Mouse (Mus musculus) left cerebral cortex, postnatal 25 days (tissue): ENCODE data around the gene Uchl3. TPM values are rescaled to one million over a fixed set of nuclear protein-coding genes. Genes with fewer than 3 reads are reported as not detected.
A peak's percentile ranks its signal among the peaks of the same experiment; 100 is the strongest.

ENCODE experiments used
- DNase-seq, 2 experiments: peaks; one replicate each; pipeline ENCODE4 v3.0.0; 2022; ENCODE audit warnings: low spot score in 2 of 2, mixed read lengths in 1 of 2
- intact Hi-C: fragments of 180-260 bp; cut with DNase I; formaldehyde crosslinking; loops from one replicate; pipeline ENCODE4 v1.15.1; 2025
- total RNA-seq, 2 experiments: library from RNA; stranded (reverse); gene quantifications; 2 replicates each; pipeline ENCODE4 v1.2.3; 2021

Gene Uchl3
- 10 to 100 TPM; 44.6 to 49.1 TPM for total RNA-seq

DNA sequence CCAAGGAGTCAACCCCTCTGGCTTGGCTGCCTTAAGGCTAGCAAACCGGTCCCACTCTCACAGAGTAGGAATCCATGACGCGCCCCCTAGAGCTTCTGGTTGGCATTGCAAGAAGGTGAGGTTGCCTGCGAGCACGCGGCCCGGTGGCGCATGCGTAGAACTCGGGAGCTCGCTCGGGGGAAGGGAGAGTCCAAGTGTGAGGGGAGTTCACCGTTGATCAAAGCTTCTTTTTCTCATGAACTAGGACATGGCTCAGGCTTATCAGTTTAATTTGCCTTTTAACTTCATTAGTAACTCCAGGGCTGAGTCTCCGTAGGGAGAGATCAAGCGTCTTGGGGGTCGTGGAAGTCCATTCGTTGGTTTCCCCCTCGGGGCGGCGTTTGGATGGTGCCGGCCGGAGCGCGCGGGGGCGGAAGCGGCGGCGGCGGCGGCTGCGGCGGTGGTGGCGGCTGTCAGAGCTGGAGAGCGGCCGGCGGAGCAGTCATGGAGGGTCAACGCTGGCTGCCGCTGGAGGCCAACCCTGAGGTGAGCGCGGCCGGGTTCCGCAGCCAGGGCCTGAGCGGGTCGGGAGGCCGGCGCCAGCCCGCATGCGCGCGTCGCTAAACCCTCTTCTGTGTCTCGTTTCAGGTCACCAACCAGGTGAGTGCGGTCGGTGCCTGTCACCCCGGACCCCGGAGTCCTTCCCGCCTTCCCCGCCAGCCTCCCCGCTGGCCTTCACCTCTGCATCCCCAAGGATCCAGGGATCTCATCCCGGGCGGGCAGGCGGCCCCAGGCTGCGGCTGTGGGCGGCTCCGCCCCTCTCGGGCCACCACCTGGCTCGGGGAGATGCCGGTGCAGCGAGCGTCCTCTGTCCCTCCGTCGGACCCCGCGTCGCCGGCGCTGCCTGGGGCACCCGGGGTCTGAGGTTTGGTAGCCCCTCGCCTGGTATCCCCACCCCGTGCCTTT, at the start of gene Uchl3:
TSS of gene Uchl3 (plus strand) at position 387 of the 945 bp plus-strand sequence.
- DNase-seq, result peak; percentile 97
- intact Hi-C loops, result loop anchor here (5.0 kb wide), 1 partner anchor 137 kb away; no protein-coding TSS in a partner anchor

DNA sequence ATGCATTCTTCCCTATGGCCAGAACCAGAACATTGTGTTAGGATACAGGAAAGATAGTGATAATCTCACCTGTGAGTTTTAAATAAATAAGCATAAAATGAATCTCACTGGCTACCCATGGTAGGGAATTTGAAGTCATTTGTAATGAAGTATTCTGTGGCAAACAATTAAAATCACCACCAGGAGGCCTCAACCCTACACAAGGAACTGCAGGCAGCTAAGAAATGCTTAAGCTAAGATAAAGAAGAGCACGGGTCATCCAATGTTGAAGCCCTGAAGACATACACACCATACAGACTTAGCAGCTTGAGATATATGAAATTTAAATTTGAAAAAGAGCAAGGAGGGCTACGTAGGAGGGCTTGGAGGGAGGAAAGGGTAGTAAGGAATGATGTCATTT, 47.9 kb upstream of the Uchl3 start:
- intact Hi-C loops, result no loop called here
- no peak for DNase-seq

DNA sequence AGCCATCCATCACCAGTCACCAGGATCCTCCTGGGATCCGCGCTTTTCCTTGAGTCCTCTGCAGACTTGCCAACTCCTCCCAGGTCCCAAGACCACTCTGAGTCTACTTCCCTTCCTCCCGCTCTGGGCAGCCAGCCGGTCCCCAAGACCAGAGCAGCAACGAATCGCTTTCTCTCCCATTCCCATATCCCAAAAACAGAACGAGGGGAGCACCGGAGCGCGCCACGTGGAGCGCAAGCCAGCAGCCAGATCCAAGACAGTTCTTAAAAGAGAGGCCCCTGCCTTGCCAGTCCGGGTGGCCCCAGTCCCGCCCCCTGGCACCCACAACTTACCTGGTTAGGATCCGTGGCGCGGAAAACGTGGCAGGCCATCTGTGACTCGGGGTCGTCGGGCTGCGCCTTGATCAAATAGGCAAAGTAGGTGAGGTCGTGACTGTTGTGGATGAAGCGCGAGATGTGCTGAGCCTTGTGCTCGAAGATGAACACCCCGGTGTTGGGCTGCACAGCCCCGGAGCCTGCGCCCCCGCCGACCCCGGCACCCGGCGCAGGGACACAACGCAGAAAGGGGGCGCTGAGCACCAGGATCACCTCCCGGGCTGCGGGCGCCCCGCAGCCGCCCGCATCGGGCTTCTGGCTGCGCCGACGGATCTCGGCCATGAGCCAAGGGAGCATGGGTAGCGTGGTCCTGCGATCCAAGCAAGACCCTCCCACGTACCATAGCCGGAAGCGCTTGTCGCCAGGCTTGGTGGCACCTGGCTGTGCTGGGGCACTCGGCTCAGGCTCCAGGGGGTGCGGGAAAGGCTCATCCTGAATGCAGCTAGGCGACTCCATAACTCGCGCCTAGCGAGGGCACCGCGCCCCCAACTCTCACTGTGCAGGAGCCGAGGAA, 45.9 kb upstream of the Uchl3 start:
- intact Hi-C loops, result loop anchor here (2.0 kb wide), 1 partner anchor 91 kb away; no protein-coding TSS in a partner anchor
- DNase-seq, result peak; percentile 20 to 38

DNA sequence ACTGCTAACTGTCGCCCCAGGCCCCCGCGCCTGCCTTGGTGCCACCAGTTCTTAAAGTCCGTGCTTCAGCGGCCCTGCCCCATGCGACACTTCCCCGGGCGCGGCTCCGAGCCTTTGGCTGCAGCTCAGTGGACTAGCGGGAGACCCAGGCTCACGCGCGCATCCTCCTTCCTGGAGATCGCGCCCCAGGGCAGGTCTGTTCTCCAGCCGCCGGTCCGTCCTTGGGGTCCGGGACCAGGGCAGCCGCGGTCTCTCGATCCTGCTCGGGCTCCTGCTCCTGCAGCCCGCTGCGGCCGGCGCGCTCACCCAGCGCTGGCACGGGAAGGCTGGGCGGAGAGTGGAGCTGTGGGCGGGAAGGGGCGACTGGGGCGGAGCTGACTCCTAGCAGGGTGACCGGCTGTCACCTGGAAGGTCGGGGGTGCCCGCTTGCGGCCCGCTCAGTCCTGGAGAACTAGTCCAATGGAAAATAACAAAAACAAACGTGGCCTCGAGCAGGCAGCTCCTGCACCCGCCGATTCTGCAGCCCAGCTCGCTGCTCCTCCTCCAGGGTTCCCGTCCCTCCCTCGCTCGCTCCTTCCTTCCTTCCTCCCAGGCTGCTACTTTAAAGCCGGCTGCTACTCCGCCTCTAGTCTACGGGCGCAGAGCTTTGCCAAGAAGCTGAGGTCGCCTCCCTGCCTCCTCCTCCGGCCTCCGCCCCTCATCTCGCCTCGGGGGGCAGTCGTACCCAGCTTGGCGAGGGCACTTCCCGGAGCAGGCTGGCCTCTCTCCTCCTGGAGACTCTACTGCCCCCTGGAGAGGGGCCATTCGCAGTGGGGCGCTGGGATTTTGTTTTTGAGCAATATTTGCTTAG, 45.0 kb upstream of the Uchl3 start, which contains the start of gene Tbc1d4:
TSS of gene Tbc1d4 (minus strand) at position 673 of the 850 bp plus-strand sequence.
- peak; percentile 64 to 70 for DNase-seq
- intact Hi-C loops, result loop anchor here (2.0 kb wide), 1 partner anchor 92 kb away; no protein-coding TSS in a partner anchor

DNA sequence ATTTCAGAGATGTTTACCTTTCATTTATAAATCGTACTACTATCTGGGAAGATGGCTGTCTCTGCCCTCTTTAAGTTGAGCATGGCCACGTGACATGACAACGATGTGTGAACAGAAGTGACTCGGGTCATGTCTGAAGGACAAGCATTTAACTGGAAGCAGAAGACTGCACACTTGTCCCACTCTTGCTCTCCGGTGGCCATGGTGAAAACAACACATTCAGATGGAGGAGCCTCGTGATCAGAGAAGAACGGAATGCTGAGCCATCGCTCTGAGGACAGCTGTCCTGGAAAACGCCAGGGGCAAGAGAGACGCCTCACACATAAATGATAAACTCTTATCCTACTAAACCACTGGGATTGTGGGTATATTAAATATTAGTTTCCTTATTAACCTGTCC, 43.1 kb upstream of the Uchl3 start:
- no peak for DNase-seq
- intact Hi-C loops, result no loop called here

DNA sequence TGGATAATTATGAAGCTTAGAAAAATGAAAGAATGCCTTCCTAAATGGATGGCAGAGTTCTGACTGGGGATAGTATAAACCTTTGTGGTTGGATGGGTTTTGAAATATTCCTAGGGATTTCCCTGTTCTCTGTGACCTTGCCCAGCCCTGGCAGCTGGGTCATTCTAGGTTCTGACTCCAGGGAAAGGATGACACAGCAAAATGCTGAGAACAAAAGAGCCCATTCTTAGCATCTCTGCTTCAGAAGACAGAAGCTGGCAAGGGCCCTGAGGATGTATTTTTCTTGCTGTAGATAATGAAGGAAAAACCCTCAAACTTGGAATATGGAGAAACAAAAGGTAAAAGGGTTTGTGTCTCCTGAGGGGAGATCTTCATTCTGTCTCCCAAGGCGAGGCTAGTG, 40.6 kb upstream of the Uchl3 start:
- DNase-seq, result no peak

DNA sequence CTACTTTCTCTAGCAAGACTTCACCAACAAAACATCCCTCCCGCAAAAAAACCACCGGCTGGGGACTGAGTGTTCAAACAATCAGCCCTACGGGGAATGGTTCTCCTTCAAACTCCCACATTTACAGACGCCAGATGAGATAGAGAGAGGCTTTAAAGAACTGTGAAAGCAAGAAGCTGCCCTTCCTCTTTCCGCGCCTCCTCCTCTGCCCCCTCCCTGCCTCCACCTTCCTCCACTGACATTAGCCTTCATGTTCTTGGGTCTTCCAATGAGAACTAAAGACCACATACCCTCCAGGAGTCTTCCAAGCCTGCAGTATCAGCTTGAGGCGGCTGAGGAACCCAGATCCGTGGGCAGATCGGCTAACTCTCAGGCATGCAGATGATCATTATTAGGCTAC, 37.6 kb upstream of the Uchl3 start:
- intact Hi-C loops, result no loop called here

More for the DNA sequence above, 40.6 kb upstream of the Uchl3 start:
- intact Hi-C loops, result no loop called here

DNA sequence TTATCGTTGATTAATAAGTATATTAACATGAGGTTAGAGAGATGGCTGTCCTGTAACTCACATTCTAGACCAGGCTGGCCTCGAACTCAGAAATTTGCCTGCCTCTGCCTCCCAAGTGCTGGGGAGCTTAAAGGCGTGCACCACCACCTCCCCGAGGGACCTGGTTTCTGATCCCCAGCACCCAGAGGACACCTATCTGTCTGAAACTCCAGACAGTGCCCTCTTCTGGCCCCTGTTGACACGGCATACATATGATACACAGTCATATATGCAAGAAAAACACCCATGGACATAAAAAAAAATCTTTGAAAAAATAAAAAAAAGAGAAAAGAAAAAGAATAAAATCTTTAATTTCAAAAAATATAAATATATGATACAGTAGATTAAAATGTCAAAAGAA, 36.1 kb upstream of the Uchl3 start:
- no peak for DNase-seq
- intact Hi-C loops, result no loop called here

More for the DNA sequence above, 37.6 kb upstream of the Uchl3 start:
- DNase-seq, result no peak

DNA sequence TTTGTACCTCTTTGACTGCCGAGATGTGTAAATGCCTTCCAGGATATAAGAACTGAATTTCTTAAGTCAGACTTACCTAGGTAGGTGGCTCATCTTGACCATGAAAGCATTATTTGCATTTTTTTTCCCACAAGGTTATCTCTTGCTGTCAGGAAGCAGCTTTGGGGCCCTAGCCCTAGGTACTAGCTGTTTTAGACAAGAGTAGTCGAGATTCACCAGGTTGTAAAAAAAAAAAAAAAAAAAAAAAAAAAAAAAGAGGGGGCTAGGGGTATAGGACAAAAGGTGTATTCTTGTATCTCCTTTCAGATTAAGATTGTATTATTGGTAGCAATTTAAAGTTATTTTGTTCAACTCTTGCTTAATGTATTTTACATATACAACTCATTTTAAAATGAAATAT, 23.2 kb upstream of the Uchl3 start:
- DNase-seq, result no peak
- intact Hi-C loops, result no loop called here

DNA sequence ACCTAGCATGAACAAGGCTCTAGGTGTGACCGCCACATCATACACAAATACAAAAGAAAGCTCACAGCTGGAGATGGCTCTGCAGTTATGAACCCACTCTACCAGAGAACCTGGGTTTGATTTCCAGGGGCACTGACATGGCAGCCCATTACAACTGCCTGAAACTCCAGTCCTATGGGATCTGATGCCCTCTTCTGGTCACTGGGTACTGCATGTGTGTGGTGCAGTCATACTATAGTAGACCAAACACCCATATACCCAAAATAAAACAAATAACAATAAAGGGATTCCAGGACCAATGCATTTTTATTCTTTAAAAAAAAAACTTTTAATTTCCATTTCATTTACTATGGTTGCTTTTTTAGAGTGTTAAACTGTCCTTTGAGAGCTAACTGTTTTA, 18.0 kb upstream of the Uchl3 start:
- intact Hi-C loops, result no loop called here
- no peak for DNase-seq

DNA sequence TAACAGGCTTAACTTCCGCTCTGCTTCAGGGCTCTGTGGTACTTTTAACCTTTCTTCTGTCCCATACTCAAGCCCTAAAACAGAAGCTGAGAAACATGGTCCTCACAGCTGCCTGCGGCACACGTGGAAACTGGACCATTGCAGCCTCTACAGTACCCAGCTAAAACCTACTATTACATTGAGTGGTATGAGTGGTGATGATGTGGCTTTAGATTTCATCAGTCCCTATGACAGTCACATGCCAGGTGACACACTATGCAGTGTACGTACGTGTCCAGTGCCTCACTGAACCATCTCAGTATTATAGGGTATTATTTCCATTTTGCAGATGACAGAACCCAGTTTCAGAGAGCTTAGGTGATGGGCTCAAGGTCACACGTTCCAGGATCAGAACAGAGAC, 16.4 kb upstream of the Uchl3 start:
- no peak for DNase-seq
- intact Hi-C loops, result no loop called here

DNA sequence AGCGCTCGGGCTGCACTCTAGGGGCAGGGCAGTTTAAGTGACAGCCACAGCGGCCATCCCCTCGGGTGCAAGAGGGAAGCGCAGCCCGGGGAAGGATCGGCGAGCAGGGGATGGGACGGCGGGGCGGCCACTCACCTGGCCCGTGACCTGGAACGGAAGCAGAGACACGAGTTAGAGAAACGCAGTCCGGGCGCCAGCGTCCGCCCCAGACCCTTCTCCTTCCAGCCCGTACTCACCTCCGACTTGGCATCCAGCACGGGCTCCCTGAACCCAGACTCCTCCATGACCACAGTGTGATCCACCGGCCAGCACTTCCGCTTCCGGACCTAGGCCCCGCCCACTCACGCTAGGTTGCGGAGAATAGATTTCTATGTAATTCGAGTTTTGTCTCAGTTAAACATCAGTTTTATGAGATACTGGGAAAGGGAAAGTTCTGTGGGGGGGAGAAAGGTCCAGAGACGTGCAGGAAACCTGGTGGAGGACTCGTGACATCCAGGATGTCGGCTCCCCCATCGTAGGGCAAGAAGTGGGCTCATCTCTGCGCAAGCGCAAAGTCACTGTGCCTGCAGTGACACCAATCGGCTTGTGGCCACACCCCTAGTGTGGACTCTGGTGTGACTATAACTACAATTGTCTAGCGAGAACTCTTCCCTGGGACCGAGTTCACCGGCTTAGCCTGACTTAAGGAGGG, 13.5 kb upstream of the Uchl3 start, which contains the start of gene Commd6:
TSS of gene Commd6 (minus strand) at position 534 of the 691 bp plus-strand sequence.
- peak; percentile 91 to 97 for DNase-seq
- intact Hi-C loops, result no loop called here

DNA sequence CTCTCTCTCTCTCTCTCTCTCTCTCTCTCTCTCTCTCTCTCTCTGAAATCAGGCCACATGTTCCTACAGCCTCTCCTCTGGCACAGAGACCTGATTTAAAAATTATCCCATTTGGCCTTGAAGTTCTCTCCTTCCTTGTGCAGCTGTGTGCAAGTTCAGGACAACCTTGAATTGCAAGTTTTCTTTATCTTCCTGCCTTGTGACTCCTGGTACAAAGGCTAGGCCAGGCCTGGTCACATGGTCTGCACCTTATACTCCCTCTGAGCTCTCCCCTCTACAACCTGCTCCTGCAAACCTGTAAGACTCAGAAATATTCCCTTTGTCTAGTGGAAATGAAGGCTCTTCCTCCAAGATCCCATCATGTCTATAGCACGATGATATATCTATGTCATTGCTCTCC, 8.8 kb upstream of the Uchl3 start:
- no peak for DNase-seq
- intact Hi-C loops, result no loop called here

DNA sequence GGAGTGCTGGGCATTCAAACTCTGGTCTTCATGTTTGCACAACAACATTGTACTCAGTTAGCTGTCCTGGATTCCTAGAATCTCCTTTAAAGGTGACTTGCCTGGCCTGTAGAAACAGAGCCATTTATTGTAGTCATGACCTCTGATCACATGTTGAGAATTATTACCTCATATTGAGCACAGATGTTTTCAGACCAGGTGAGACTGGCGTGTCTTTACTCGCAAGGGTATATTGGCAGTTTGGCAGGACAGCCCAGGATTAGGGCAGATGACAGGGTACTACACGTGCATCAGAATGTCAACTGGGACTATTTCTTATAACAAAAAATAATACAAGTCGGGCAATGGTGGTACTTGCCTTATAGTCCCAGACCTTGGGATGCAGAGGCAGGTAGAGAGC, 3.2 kb upstream of the Uchl3 start:
- no peak for DNase-seq
- intact Hi-C loops, result loop anchor here (5.0 kb wide), 1 partner anchor 133 kb away; no protein-coding TSS in a partner anchor

DNA sequence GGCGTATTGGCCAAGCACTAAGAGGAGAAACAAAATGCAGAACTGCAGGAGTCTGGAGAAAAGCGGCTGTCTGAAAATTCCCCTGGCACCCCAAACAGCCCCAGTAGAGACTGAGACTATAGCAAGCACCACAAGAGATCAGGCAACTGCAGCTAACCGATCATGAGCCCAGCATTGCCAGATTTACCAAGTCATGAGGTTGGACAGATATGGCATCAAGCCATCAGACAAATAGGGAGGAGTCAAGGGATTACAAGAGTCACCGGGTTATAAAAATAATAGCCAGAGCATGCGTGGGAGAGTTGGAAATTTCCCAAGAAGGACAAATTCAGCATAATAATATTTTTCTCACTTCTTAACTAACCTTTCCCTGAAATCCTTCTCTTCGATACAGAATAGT, 1.2 kb upstream of the Uchl3 start:
- no peak for DNase-seq
- intact Hi-C loops, result loop anchor here (5.0 kb wide), 1 partner anchor 135 kb away; no protein-coding TSS in a partner anchor

DNA sequence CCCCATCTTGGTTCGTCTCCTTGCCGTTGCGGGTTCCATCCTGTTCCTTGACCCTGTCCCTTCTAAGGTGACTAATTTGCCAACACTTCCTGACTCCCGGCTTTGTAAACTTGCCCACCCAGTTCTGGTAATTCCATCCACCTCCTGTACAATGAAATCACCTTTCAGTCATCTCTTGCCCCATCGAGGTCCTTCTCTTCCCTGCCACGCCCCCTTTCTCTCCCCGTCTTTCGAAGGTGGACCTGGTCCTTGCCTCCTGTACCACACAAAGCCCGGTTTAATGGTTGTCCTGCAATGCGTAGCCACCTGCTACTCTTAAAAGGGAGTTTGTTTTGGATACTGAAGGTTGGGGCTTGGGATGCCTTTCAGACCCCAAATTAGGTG, 751 bp downstream of the Uchl3 start:
- DNase-seq, result no peak
- intact Hi-C loops, result loop anchor here (5.0 kb wide), 1 partner anchor 137 kb away; no protein-coding TSS in a partner anchor

DNA sequence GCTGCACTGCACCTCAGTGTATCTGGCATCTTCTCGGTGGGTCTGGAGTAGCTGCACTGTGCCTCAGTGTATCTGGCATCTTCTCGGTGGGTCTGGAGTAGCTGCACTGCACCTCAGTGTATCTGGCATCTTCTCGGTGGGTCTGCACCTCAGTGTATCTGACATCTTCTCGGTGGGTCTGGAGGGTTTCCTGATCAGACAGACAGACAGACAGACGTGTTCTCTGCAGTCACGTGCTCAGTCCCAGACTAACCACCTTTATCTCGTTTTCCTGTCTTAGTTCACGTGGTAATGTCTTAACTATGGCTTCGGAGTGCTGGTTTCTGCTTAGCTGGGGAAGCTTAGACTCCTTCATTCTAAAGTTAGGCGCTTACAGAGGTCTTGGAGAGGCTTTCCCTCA, 2.5 kb downstream of the Uchl3 start:
- intact Hi-C loops, result no loop called here
- no peak for DNase-seq

DNA sequence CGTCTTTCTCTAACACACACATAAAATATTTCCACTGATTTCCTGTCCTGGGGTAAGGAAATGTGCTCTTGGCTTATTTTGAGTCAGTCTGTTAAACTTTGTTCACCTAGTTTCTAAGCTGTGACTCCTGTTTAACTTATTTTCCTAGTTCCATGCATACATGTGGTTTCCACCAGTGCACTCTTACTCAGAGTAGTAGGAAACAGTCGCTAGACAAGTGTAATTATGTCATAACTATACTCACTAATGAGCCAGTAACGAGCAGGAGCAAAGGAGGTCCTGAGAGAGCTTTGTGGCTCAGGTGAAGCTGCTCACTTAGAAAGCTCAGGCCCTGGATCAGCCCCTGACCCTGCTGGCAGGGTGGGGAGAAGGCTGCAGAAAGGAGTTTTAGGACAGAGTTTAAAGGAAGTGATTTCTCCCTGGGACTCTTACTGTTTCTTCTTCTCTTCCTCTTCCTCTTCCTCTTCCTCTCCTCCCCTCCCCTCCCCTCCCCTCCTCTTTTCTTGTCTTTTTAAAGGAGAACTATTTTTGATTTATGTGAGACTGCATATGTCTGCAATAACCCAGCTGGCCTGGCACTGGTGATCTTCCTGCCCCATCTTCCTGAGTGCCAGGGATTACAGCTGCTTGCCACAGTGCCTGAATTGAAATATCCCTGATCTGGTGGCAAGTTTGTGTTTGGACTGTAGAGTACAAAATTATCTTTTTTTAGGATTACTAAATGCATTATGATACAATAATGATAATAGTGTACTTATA, 8.1 kb downstream of the Uchl3 start:
- DNase-seq, result no peak
- intact Hi-C loops, result no loop called here
